Mouse (Mus musculus) adrenal gland, adult 18-20 months (tissue): ENCODE measurements around the gene Cux2. TPM values are rescaled to one million over a fixed set of nuclear protein-coding genes. Genes with fewer than 3 reads are reported as not detected.
"Not testable (repeated sequence)": the region's sequence is repeated elsewhere in the genome, so short reads cannot be mapped to it uniquely, and the experiment has no call there.

Source experiments
- DNase-seq, 2 experiments: peaks; one replicate each; pipeline ENCODE4 v3.0.0; 2021 to 2022; ENCODE audit warnings: low spot score in 2 of 2
- total RNA-seq, 2 experiments: library from RNA; stranded (reverse); gene quantifications; 1 replicate in 1 of 2; 2 replicates in 1 of 2; pipeline ENCODE4 v1.2.3; 2021

Cux2 gene
- total RNA-seq, 2 experiments from 2014 or later: 11.4 to 15.0 TPM

GRCm38 (mm10) chr5:121878703-121879102 lies 171.2 kb downstream of the Cux2 start:
- DNase-seq: no peak

- no peak for DNase-seq
These were observed 173.0 kb downstream of the Cux2 start for GRCm38 (mm10) chr5:121876901-121877300.

DNA sequence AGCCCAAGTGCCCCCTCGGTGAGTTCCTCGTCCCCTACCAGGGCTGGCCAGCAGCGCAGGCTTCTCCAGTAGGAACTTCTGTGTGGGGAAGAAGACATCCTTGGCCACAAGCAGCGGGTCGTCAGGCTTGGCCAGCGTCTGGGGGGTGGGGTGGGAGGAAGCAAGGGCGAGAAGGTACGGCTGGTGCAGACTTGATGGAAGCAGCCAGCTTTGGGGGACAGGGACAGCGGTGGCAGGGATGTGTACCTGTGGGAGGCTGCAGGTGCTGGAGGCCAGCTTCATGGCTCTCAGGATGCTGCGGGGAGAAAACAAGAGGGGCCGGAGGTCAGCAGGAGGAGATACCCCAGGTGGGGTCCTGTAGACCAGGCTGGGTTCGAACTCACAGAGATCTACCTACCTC lies 174.9 kb downstream of the Cux2 start:
- DNase-seq: no peak

DNA sequence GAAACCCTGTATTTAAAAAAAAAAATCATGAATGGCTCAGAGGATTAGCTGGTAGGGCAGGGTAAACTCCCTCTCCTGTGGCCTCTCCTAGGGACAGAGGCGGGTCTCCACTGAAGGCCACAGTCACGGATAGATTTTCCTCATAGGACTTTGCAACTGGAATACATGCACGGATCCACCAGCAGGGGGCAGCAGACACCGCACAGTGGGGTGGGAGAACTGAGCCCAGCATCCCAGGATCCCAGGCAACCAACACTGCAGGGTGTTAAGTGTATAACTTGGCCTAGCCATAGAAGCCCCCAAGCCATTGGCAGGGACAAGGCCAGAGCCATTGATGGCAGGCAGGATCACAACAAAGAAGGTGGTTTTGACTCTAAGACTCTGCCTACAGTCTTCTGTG lies 177.7 kb downstream of the Cux2 start:
- DNase-seq: peak; percentile 90 to 94

DNA sequence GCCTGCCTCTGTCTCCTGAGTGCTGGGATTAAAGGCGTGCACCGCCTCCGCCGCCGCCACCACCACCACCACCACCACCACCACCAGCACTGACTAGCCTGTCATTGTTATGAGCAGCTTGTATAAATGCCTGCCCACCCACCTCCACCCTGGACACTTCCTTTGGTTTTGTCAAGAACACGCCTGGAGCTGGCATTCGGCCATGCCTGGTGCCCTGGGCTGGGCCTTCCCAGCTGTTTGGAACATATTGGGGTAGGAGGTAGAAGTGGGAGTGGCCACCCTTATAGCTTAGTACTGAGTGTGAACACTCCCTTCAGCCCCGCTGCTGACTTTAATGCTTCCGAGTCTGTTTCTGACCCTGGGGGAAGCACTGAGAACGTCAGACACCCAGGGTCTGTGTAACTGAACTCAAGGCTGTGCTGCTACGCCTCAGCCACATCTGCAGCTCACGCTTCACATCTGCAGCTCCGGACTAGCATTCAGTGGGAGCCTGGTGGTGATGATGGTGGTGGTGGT lies 178.3 kb downstream of the Cux2 start:
- no peak for DNase-seq

DNA sequence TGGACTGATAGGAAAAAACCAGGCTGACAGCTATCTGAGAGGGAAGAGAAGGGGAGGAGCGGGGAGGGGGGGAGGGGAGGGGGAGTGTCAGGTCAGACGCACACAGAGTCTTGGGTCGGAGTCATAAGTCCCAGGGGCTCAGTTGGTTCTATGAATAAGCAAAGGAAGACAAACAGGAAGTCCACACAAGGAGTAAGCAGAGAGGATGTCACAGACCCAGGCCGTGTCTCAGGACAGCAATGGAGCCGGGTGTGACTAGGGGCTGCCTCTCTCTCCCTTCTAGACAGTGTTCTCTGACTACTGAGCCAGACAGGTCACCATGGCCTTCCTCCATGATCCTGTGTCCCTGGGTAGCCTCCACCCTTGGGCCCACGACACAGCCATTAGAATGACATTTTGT lies 179.1 kb downstream of the Cux2 start:
- no peak for DNase-seq

GRCm38 (mm10) chr5:121867963-121868362 lies 181.9 kb downstream of the Cux2 start:
- no peak for DNase-seq

DNA sequence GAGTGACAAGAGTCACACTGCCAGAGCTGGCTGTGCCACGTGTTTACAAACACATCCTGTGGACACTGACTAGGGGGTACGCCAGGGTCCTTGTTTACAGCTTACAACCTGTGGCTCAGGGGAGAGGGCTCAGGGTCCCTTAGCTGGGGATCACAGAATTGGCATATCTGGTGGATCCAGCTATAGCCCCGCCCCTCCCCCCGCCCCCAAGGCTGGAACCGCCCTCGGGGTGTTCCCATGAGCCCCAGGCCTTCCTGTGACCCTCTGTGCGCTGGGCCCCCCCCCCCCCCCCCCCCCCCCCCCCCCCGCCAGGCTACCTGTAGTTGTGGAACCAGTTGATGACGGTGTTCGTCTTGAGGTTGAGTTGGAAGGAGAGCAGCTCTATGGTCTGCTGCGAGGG lies 185.6 kb downstream of the Cux2 start:
- no peak for DNase-seq

DNA sequence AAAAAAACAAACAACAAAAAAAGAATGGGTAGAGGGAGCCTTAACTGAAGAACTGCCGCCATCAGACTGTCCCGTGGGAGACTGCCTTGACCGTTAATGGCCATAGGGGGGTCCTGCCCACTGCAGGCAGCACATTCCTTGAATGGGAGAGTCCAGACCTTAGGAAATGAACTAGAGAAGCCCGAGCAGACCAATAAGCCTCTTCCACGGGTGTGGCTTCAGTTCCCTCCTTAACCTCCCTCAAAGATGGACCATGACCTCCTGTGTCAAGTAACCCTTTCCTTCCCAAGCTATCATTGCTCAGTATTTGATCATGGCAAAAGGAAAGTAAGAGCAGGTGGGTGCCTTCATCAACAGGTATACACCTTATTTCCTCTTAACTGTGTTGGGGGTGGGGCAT lies 187.9 kb downstream of the Cux2 start:
- no peak for DNase-seq

DNA sequence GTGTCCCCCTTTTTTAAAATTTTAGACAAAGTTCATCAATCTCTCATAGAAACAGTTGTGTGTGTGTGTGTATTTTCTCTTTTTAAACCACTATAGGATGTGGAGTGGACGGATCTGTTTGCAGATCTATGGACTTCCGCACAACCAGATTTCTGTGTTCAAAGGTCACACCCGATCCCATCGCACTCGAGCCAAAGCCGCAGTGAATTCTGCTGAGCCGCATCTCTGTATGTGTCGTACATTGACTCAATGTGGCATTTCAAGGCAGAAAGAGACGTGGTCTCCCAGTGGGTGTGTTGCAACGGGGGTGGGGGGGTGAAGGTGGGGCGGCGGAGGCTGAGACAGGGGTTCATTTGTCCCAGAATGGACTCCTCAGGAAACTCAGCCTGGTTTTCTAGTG lies 191.5 kb downstream of the Cux2 start:
- no peak for DNase-seq

DNA sequence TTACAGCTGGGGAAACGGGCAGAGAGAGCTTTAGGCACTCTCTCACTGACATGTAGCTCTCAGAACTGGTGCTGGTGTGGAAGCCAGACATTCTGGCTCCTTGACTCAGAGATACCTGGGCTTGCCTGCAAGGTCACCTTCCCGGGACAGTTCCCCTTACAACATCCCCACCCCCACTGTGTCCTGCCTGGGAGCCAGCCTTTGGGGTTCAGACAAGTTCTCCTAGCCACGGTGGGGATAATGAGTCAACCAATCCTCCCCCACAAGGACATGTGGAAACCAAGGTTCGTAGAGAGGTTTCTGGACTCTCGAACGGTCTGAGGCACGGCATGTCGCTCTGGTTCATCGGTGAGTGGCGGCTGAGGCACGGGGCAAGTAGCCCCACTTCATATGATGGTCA lies 193.2 kb downstream of the Cux2 start:
- no peak for DNase-seq

- DNase-seq: no peak
These were observed 195.1 kb downstream of the Cux2 start for GRCm38 (mm10) chr5:121854768-121855167.

DNA sequence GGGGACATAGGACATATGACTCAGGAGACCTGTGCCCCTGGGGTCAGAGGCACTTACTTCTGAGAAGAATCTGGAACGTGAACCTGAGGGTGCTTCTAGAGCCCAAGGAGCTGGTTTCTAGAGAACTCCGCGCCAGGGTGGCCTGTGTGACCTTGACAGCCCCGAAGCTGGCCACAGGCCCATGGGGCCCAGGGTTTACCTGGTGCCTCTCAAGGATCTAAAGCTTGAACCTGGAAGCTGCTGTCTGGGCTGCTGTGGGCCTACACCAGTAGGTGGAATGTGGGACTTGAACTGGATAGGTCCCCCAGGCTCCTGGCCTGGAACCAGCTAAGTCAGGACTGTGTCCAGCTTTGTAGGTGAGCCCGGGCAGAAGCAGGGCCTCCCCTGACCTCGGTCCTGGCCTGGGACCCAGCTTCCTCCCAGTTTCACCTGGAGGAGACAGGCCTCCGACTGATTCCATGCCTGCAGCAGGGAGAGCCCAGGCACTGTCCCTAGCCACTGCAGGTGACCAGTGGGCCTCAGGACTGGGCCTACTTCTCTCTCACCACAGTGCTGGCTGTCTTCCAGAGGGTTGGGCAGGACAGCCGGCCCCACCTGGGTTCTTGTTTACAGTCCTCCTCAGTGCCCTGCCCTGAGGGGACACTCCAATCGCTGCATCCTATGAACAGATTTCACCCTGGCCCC lies 196.4 kb downstream of the Cux2 start:
- no peak for DNase-seq

- DNase-seq: no peak
These were observed 200.2 kb downstream of the Cux2 start for GRCm38 (mm10) chr5:121849478-121850349.

- peak; percentile 92 to 93 for DNase-seq
These were observed 201.2 kb downstream of the Cux2 start, which contains the start of gene Pheta1 for GRCm38 (mm10) chr5:121848743-121849142. Pheta1 (plus strand) TSS chr5:121848984.

DNA sequence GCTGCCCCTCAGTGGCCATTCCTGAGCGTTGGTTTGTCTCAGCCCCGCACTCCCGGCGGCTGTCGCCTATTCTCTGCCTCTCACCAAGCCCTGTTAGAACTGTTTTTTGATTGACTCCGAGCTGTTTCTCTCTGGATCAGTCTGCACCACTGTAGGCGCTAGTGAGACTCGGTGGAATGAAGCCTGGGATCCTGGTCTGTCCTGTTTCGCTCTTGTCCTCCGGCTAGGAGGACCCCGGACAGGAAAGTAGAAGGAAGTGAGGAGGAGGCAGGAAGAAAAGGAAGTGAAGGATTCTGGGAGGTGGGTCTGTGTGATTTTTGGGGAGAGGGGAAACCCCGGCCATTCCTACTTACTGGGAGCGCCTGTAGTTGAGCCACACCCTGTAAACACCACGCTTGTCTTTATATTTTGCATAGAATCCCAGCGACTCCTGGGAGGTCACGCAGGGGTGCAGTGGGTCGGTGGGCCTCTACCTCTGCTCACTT lies 201.8 kb downstream of the Cux2 start:
- peak; percentile 33 to 50 for DNase-seq

DNA sequence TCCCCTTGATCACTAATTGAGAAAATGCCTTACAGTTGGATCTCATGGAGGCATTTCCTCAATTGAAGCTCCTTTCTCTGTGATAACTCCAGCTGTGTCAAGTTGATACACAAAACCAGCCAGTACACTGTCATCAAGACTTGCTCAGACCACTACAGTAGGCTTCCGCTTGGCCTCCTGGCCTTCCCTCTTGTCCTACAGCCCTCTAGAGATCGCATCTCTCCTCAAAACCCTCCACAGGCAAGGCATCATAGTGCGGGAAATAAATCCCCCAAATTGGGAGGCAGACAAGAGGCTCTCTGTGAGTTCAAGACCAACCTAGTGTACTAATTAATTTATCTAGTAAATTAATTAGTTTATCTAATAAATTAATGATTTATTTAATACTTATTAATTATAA lies 202.6 kb downstream of the Cux2 start:
- DNase-seq: not testable (repeated sequence)

DNA sequence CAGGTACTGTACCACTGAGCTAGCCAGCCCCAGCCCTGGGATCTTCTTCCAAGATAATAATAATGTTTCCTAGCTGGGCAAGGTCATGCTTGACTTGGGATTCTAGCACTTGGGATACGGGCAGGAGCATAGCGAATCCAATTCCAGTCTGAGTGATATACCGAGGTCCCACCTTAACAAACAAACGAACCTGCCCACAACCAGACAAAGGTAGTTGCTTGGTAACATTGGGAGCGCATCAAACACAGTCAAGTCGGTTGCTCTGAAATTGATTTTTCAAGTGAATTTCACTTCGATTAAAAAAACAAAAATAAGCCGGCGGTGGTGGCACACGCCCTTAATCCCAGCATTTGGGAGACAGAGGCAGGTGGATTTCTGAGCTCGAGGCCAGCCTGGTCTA lies 203.6 kb downstream of the Cux2 start:
- no peak for DNase-seq

- DNase-seq: no peak
These were observed 204.5 kb downstream of the Cux2 start for GRCm38 (mm10) chr5:121845361-121845760.

DNA sequence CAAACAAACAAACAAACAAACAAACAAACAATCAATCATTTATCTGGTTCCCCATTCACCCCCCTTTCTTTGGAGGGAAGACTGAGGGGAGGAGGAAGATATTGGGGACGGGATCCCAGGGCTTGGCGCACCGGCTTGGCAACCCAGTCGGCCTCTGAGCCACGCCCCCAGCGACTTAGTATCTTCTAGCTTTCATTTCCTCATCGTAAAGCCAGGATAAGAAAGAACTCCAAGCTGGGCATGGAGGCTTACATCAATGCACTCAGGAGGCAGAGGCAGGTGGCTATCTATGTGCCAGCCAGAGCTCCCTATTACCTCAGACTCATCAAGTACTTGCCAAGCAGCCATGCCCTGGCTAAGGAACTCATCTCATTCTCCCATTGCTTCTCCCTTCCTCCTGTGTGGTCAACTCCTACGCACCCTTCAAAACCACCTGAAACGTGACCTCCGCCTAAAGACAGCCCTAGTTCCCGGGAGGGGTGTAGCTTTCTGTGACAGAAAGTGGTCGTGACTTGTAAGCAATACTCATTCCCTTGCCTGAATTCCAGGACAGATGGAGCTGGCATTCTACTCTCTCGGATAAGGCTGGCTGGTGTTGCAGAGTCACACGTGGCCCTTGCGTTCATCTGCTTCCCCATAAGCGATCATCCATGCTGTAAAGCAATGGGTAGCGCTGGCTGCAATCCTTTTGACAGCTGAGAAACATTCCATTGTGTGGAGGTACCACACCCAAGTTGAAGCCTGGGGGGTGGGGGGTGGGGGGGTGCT lies 206.6 kb downstream of the Cux2 start:
- no peak for DNase-seq

DNA sequence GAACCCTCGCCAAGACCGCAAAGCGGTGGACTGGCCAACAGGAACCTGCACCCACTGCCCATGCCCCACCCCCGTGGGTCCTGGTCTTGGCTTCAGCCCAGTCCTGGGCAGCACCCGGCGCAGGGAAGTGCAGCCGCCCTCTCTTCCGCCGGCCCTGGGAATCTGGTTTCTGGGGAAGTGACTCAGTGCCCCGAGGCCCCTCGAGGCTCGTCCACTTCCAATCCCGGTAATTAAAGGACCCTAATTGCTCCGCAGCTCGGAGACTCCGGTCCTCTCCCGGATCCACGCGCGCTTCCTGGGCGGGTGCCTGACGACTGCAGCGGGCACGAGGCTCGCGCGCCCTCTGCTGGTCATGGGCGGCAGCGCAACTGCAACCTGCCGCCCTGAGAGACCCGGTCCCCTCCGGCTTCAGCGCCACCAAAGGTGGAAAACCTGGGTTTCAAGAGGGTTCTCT lies 207.2 kb downstream of the Cux2 start:
- peak; percentile 92 to 94 for DNase-seq
